In the genomic region with DNA sequence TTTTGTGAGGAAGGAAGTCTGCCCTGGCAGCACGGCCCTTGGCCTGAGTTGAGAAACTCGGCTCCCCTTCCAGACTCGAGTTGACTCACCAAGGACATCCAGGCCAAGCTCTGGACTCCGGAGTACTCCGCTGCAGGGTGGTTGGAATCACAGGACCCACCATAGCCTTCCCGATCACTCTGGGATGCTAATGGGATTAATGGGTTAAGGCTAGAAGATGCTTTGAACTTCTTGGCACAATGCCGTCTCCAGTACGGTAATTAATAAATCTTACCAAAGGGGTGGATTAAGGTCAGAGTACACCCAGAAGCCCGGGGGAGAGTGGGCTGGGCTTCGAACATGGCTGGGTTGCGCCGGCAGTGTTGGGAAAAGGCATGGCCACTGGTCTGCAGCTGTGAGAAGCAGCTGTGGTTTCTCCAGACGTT, we compare ENCODE assay signal across 8 mouse cellular contexts.
DNase-seq lines count a peak whose midpoint lies in the region; ATAC-seq and TF ChIP-seq lines count a peak whose summit lies in the region.

No protein-coding gene starts in this region.

- no peak overlapping the region for H3K9ac ChIP-seq in lung, embryonic 16.5 days (ENCODE audit: low read length)
- H3K9ac ChIP-seq in intestine, postnatal 0 days (ENCODE audit: low read depth, low read length) = no peak overlapping the region

- peaks cover 3% of the 10 kb centered on the region; the same call in 1 of the 2 replicates for H3K4me1 ChIP-seq in lung, embryonic 16.5 days (replicated peaks; ENCODE audit: control insufficient read depth, insufficient read depth, low read length)
- H3K4me1 ChIP-seq in intestine, postnatal 0 days (replicated peaks; ENCODE audit: control insufficient read depth, insufficient read depth, low read length) = no peaks in the 10 kb centered on the region

- H3K9me3 ChIP-seq in lung, embryonic 16.5 days (ENCODE audit: control insufficient read depth, low read length) = no peaks in the 10 kb centered on the region
- H3K9me3 ChIP-seq in intestine, postnatal 0 days (ENCODE audit: control insufficient read depth) = no peaks in the 10 kb centered on the region

- no peak for TF ChIP-seq CTCF in intestine, postnatal 0 days (IDR thresholded peaks at IDR 0.05; ENCODE audit: low read depth)

- WGBS in lung, embryonic 16.5 days = 50% methylated on average over 13 of the region's 13 CpGs
- WGBS in intestine, postnatal 0 days = 65% methylated on average over 13 of the region's 13 CpGs

- no peak overlapping the region for H3K4me3 ChIP-seq in lung, embryonic 16.5 days (ENCODE audit: low read length)
- H3K4me3 ChIP-seq in intestine, postnatal 0 days (ENCODE audit: low read depth, low read length) = no peak overlapping the region

- intact Hi-C loops in heart, postnatal 36 days (cut with DNase I) = no loop called here

- peak; percentile 72 for DNase-seq in urinary bladder, postnatal 14 days (ENCODE audit: low spot score)
- DNase-seq in urinary bladder, postnatal 10 days (ENCODE audit: low spot score) = no peak
- DNase-seq in heart, postnatal 36 days = peak; percentile 50 to 67
- no peak for DNase-seq in cerebellum, adult 9-10 months
- DNase-seq in thymus, postnatal 36 days = no peak
- no peak for DNase-seq in neural tube, embryonic 10.5 days (ENCODE audit: extremely low spot score, low spot score)

- H3K36me3 ChIP-seq in lung, embryonic 16.5 days (ENCODE audit: control insufficient read depth, insufficient read depth, low read length) = no peaks in the 10 kb centered on the region
- no peaks in the 10 kb centered on the region for H3K36me3 ChIP-seq in intestine, postnatal 0 days (ENCODE audit: control insufficient read depth, insufficient read depth)

- H3K27ac ChIP-seq in lung, embryonic 16.5 days (ENCODE audit: low read length) = no peak overlapping the region
- H3K27ac ChIP-seq in intestine, postnatal 0 days (ENCODE audit: low read depth, low read length) = no peak overlapping the region

- no peaks in the 10 kb centered on the region for H3K27me3 ChIP-seq in lung, embryonic 16.5 days (ENCODE audit: control insufficient read depth, insufficient read depth, low read depth, low read length)
- no peaks in the 10 kb centered on the region for H3K27me3 ChIP-seq in intestine, postnatal 0 days (replicated peaks; ENCODE audit: control insufficient read depth, insufficient read depth, low read length)

- ATAC-seq in lung, embryonic 16.5 days (ENCODE audit: low read depth) = peak; percentile 67
- no peak for ATAC-seq in intestine, postnatal 0 days

- H3K4me2 ChIP-seq in lung, embryonic 16.5 days (ENCODE audit: low read depth, low read length) = no peak overlapping the region
- no peak overlapping the region for H3K4me2 ChIP-seq in intestine, postnatal 0 days (replicated peaks; ENCODE audit: low read depth)

Comparison
In these comparisons a context has a peak if more than half of its experiments do, and no peak if none do; other contexts are left out.
1. DNase-seq: peak in urinary bladder, postnatal 14 days (single experiment) and heart, postnatal 36 days (2 of 2); none in urinary bladder, postnatal 10 days (single experiment), cerebellum, adult 9-10 months (single experiment), thymus, postnatal 36 days (0 of 2) and neural tube, embryonic 10.5 days (single experiment).